15 mouse cellular contexts compared by ENCODE assay signal in the genomic region with DNA sequence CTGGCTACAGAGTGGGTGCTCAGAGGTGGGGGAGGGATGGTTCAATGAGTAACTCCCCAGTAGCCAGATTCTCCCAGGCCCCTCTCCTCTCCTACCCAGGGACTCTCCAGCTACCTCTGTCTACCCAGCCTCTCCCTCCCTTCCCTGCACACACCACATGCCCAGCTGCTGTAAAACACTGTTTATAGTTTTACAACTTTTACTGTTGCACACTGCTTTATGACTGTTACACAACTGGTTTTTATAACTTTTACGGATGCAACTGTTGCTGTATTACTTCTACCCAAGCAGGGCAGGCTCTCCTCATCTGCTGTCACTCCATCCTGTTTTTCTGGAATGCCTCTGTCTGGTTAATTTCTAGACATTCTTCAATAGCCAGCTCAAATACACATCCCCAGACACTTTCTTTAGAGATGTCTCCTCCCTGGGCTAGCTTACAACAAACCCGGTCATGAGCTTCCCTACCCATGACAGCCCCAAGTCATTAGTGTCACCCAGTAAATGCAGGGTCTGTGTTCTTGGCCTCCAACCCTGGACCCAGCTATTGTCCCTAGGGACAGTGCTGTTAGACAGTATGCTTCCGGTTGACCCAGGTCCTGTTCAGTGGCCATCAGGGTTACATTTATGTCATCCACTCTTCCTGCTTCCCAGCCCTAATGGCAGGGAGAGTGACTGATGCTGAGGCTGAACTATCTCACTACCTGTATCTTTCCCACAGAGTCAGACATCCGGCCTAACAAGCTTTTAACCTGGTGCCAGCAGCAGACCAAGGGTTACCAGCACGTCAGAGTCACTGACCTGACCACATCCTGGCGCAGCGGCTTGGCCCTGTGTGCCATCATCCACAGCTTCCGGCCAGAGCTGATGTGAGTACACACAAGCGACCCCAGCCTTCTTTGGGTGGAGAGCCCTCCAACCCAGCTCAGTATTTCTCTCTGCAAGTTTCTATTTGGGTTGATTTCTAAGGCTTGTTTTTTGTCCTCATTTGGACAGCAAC.
DNase-seq lines count a peak whose midpoint lies in the region; ATAC-seq and TF ChIP-seq lines count a peak whose summit lies in the region.
"Had no signal": no experiment of that assay in that cellular context is flagged by ENCODE, and none has a peak within 500 bp of the region (broad histone marks: within the 10 kb centered on the region; RNA-seq: fewer than 3 reads in every experiment).

No protein-coding gene starts in this region.

- H3K9ac ChIP-seq in hindbrain, embryonic 13.5 days = no peak overlapping the region
- H3K9ac ChIP-seq: embryonic facial prominence, embryonic 12.5 days; forebrain, embryonic 12.5 days; heart, embryonic 12.5 days; hindbrain, embryonic 12.5 days had no signal

- 0 out of 2 replicates have a peak, but pooled peaks cover 4% of the 10 kb centered on the region for H3K9me3 ChIP-seq in hindbrain, embryonic 13.5 days
- H3K9me3 ChIP-seq: embryonic facial prominence, embryonic 12.5 days; forebrain, embryonic 12.5 days; heart, embryonic 12.5 days; hindbrain, embryonic 12.5 days had no signal

- H3K4me1 ChIP-seq in kidney, adult 2 months (ENCODE audit: control insufficient read depth, insufficient read depth, low read length) = peaks cover 4% of the 10 kb centered on the region; the same call in 1 of the 2 replicates
- peaks cover 5% of the 10 kb centered on the region; the same call in 1 of the 2 replicates for H3K4me1 ChIP-seq in hindbrain, embryonic 13.5 days (replicated peaks)
- H3K4me1 ChIP-seq: forebrain, embryonic 12.5 days; hindbrain, embryonic 12.5 days had no signal

- no peak overlapping the region for H3K4me3 ChIP-seq in kidney, adult 2 months (ENCODE audit: insufficient read depth, low read depth, low read length)
- no peak overlapping the region for H3K4me3 ChIP-seq in hindbrain, embryonic 13.5 days
- H3K4me3 ChIP-seq: embryonic facial prominence, embryonic 12.5 days; forebrain, embryonic 12.5 days; heart, embryonic 12.5 days; hindbrain, embryonic 12.5 days had no signal

- H3K27ac ChIP-seq in kidney, adult 2 months (ENCODE audit: insufficient read depth, low read depth, low read length) = no peak overlapping the region
- no peak overlapping the region for H3K27ac ChIP-seq in hindbrain, embryonic 13.5 days
- H3K27ac ChIP-seq: embryonic facial prominence, embryonic 12.5 days; forebrain, embryonic 12.5 days; hindbrain, embryonic 12.5 days; kidney, postnatal 0 days had no signal

- WGBS in kidney, adult 2 months = 76% methylated on average over 9 of the region's 9 CpGs
- WGBS in hindbrain, embryonic 13.5 days = 89% methylated on average over 9 of the region's 9 CpGs

- no peak for TF ChIP-seq POLR2A in kidney, adult 2 months (IDR thresholded peaks at IDR 0.05; ENCODE audit: low read depth, low read length)

- no peak for TF ChIP-seq CTCF in kidney, adult 2 months (conservative IDR thresholded peaks at IDR 0.05; ENCODE audit: insufficient read depth, insufficient read length, low read depth, low read length)

- ATAC-seq in inflammation-experienced regulatory T-cells, adult 6 months = peak; percentile 91
- no peak for ATAC-seq in hindbrain, embryonic 13.5 days (ENCODE audit: low FRiP score)

- H3K4me2 ChIP-seq in hindbrain, embryonic 13.5 days = no peak overlapping the region
- H3K4me2 ChIP-seq: embryonic facial prominence, embryonic 12.5 days; forebrain, embryonic 12.5 days; heart, embryonic 12.5 days; hindbrain, embryonic 12.5 days; liver, embryonic 11.5 days had no signal

- intact Hi-C loops in left cerebral cortex, postnatal 14 days (cut with DNase I) = no loop called here

- peak; percentile 45 for DNase-seq in kidney, adult 2 months
- DNase-seq in kidney, postnatal 10 days = no peak
- DNase-seq in CD4-positive helper T cell, adult 2 months (ENCODE audit: low read depth, low spot score) = peak; percentile 62
- DNase-seq in natural killer cell, adult 2 months (ENCODE audit: low spot score in 2 of 2) = peak; percentile 70 to 81
- no peak for DNase-seq in left cerebral cortex, postnatal 14 days (ENCODE audit: low spot score in 2 of 2)
- no peak for DNase-seq in ovary, postnatal 36 days (ENCODE audit: low spot score)
- DNase-seq: cerebellum, adult 18-20 months had no signal

- no peaks in the 10 kb centered on the region for H3K27me3 ChIP-seq in kidney, adult 2 months (replicated peaks; ENCODE audit: control insufficient read depth, insufficient read depth, low read length)
- H3K27me3 ChIP-seq in hindbrain, embryonic 13.5 days = no peaks in the 10 kb centered on the region
- H3K27me3 ChIP-seq: embryonic facial prominence, embryonic 12.5 days; forebrain, embryonic 12.5 days; heart, embryonic 12.5 days; hindbrain, embryonic 12.5 days had no signal

- no peaks in the 10 kb centered on the region for H3K36me3 ChIP-seq in kidney, adult 2 months (ENCODE audit: control insufficient read depth, insufficient read depth, low read length)
- no peaks in the 10 kb centered on the region for H3K36me3 ChIP-seq in hindbrain, embryonic 13.5 days
- H3K36me3 ChIP-seq: embryonic facial prominence, embryonic 12.5 days; forebrain, embryonic 12.5 days; hindbrain, embryonic 12.5 days had no signal

Comparison
In these comparisons a context has a peak if more than half of its experiments do, and no peak if none do; other contexts are left out.
1. DNase-seq: peak in kidney, adult 2 months (single experiment), CD4-positive helper T cell, adult 2 months (single experiment) and natural killer cell, adult 2 months (2 of 2); none in kidney, postnatal 10 days (single experiment), left cerebral cortex, postnatal 14 days (0 of 2) and ovary, postnatal 36 days (single experiment).